Mouse (Mus musculus): ENCODE measurements around the gene Cep55. TPM values are rescaled to one million over a fixed set of nuclear protein-coding genes. Genes with fewer than 3 reads are reported as not detected.

Gene Cep55
- total and polyA plus RNA-seq, 2 experiments = 0.05 to 0.18 TPM

GRCm38 (mm10) chr19:38023603-38024002 is 31.2 kb upstream of the Cep55 start:
- Histone ChIP-seq H3K79me2 (ENCODE audit: control insufficient read depth, insufficient read depth, low read length) (no peaks in the 10 kb centered on the region), H3K4me1 (ENCODE audit: control insufficient read depth, insufficient read depth, low read length) (no peaks in the 10 kb centered on the region; the same call in 1 of the 2 replicates), H3K9ac (ENCODE audit: low read depth, low read length) (no peak overlapping the region), H3K36me3 (ENCODE audit: control insufficient read depth, insufficient read depth, low read length) (no peaks in the 10 kb centered on the region), H3K4me3 (ENCODE audit: insufficient read depth, low read depth, low read length) (no peak overlapping the region), H3K27ac (replicated peaks; ENCODE audit: insufficient read depth, low read depth, low read length) (no peak overlapping the region), H3K27me3 (ENCODE audit: control insufficient read depth, insufficient read depth, low read length) (no peaks in the 10 kb centered on the region)
- TF ChIP-seq CTCF (IDR thresholded peaks at IDR 0.05; ENCODE audit: low read depth, low read length) (no peak), POLR2A (IDR thresholded peaks at IDR 0.05; ENCODE audit: extremely low read depth, insufficient read depth, low read length) (no peak)
- 88% methylated on average over 4 of the region's 4 CpGs for WGBS
- DNase-seq (ENCODE audit: extremely low read depth, low read depth, low spot score) = no peak

DNA sequence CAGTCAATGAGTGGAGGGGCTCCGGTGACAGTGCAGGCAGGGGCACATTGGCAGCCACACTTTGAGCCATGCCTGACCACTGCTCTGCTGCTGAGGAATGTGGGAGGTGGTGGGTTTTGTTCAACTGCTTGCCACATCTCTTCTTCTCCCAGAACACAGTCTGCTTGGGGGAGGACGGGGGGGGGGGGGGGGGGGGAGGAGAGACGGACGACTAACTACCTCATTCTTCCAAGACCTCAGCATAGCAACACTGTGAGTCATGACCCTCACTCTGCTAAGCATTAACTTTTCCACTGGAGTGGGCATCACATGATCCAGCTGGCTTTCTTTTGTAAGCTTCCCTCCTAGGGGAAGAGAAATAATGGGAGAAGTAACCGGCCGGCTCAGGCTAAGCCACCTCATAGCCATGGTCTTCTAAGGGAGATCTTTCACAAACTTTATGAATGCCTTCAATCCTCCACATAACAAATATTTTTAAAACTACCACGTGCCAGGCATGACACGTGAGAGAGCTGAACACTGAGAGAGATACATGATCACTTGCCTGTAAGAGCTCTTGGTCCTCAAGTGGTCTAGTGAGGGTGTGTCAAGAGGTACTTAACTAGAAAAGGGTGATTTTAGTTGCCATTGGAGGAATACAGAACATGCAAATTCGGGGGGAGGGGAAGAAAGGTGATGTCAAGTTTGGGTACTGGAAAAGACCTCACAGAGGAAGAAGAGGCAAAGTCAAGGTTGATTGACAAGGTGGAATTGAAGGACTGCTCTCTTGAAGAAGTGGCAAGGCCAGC is 29.4 kb upstream of the Cep55 start:
- DNase-seq (ENCODE audit: extremely low read depth, low read depth, low spot score) = peak; percentile 21
- WGBS = 52% methylated on average over 9 of the region's 9 CpGs
- no peak overlapping the region for H3K27ac ChIP-seq (replicated peaks; ENCODE audit: insufficient read depth, low read depth, low read length)

DNA sequence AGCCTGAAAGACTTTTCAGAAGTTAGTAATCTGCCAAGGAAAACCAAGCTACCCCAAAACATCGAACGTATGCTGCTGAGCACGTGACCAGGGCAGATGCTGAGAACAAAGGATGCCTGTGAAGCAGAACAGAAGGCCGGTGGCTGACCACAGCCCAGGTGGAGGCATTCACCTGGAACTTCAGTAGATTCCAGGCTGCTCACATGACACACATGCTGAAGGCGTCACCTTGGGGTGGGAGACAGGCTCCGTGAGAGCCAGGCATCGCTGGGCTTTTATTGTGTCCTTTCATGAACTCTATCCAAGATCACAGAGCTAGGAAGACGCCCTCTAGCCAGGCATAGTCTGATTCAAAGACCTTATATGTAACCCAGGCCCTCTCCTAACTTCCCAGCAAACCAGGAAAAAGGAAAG is 28.6 kb upstream of the Cep55 start:
- H3K27ac ChIP-seq (replicated peaks; ENCODE audit: insufficient read depth, low read depth, low read length) = peak overlapping the region; percentile 16; the same call in 1 of the 2 replicates
- 69% methylated on average over 8 of the region's 8 CpGs for WGBS

More for the DNA sequence above, 29.4 kb upstream of the Cep55 start:
- Histone ChIP-seq H3K79me2 (ENCODE audit: control insufficient read depth, insufficient read depth, low read length) (no peaks in the 10 kb centered on the region), H3K9ac (ENCODE audit: low read depth, low read length) (no peak overlapping the region), H3K27me3 (ENCODE audit: control insufficient read depth, insufficient read depth, low read length) (no peaks in the 10 kb centered on the region), H3K36me3 (ENCODE audit: control insufficient read depth, insufficient read depth, low read length) (no peaks in the 10 kb centered on the region), H3K4me3 (ENCODE audit: insufficient read depth, low read depth, low read length) (no peak overlapping the region), H3K4me1 (ENCODE audit: control insufficient read depth, insufficient read depth, low read length) (no peaks in the 10 kb centered on the region; the same call in 1 of the 2 replicates)
- TF ChIP-seq CTCF (IDR thresholded peaks at IDR 0.05; ENCODE audit: low read depth, low read length) = no peak
- TF ChIP-seq POLR2A (IDR thresholded peaks at IDR 0.05; ENCODE audit: extremely low read depth, insufficient read depth, low read length) = no peak

GRCm38 (mm10) chr19:38027389-38027788 is 27.4 kb upstream of the Cep55 start:
- no peak for DNase-seq (ENCODE audit: extremely low read depth, low read depth, low spot score)
- no peak overlapping the region for H3K4me3 ChIP-seq (ENCODE audit: insufficient read depth, low read depth, low read length)
- no peaks in the 10 kb centered on the region for H3K36me3 ChIP-seq (ENCODE audit: control insufficient read depth, insufficient read depth, low read length)
- no peak overlapping the region for H3K9ac ChIP-seq (ENCODE audit: low read depth, low read length)
- no peaks in the 10 kb centered on the region for H3K27me3 ChIP-seq (ENCODE audit: control insufficient read depth, insufficient read depth, low read length)
- WGBS = 74% methylated on average over 6 of the region's 6 CpGs
- no peak overlapping the region; the same call in 1 of the 2 replicates for H3K27ac ChIP-seq (replicated peaks; ENCODE audit: insufficient read depth, low read depth, low read length)
- TF ChIP-seq CTCF (IDR thresholded peaks at IDR 0.05; ENCODE audit: low read depth, low read length) (no peak), POLR2A (IDR thresholded peaks at IDR 0.05; ENCODE audit: extremely low read depth, insufficient read depth, low read length) (no peak)
- H3K4me1 ChIP-seq (ENCODE audit: control insufficient read depth, insufficient read depth, low read length) = no peaks in the 10 kb centered on the region; the same call in 1 of the 2 replicates
- H3K79me2 ChIP-seq (ENCODE audit: control insufficient read depth, insufficient read depth, low read length) = no peaks in the 10 kb centered on the region

More for the DNA sequence above, 28.6 kb upstream of the Cep55 start:
- Histone ChIP-seq H3K27me3 (ENCODE audit: control insufficient read depth, insufficient read depth, low read length) (no peaks in the 10 kb centered on the region), H3K4me1 (ENCODE audit: control insufficient read depth, insufficient read depth, low read length) (no peaks in the 10 kb centered on the region; the same call in 1 of the 2 replicates), H3K79me2 (ENCODE audit: control insufficient read depth, insufficient read depth, low read length) (no peaks in the 10 kb centered on the region), H3K4me3 (ENCODE audit: insufficient read depth, low read depth, low read length) (no peak overlapping the region), H3K9ac (ENCODE audit: low read depth, low read length) (no peak overlapping the region), H3K36me3 (ENCODE audit: control insufficient read depth, insufficient read depth, low read length) (no peaks in the 10 kb centered on the region)
- DNase-seq (ENCODE audit: extremely low read depth, low read depth, low spot score) = no peak
- TF ChIP-seq CTCF (IDR thresholded peaks at IDR 0.05; ENCODE audit: low read depth, low read length) (no peak), POLR2A (IDR thresholded peaks at IDR 0.05; ENCODE audit: extremely low read depth, insufficient read depth, low read length) (no peak)

- Histone ChIP-seq H3K79me2 (ENCODE audit: control insufficient read depth, insufficient read depth, low read length) (no peaks in the 10 kb centered on the region), H3K27ac (replicated peaks; ENCODE audit: insufficient read depth, low read depth, low read length) (no peak overlapping the region; the same call in 1 of the 2 replicates), H3K4me1 (ENCODE audit: control insufficient read depth, insufficient read depth, low read length) (no peaks in the 10 kb centered on the region; the same call in 1 of the 2 replicates), H3K36me3 (ENCODE audit: control insufficient read depth, insufficient read depth, low read length) (no peaks in the 10 kb centered on the region), H3K27me3 (ENCODE audit: control insufficient read depth, insufficient read depth, low read length) (no peaks in the 10 kb centered on the region), H3K9ac (ENCODE audit: low read depth, low read length) (no peak overlapping the region), H3K4me3 (ENCODE audit: insufficient read depth, low read depth, low read length) (no peak overlapping the region)
- TF ChIP-seq POLR2A (IDR thresholded peaks at IDR 0.05; ENCODE audit: extremely low read depth, insufficient read depth, low read length) = no peak
- no peak for TF ChIP-seq CTCF (IDR thresholded peaks at IDR 0.05; ENCODE audit: low read depth, low read length)
- WGBS = 34% methylated on average over 10 of the region's 10 CpGs
- DNase-seq (ENCODE audit: extremely low read depth, low read depth, low spot score) = peak; percentile 69
Observed at GRCm38 (mm10) chr19:38027881-38028521, 26.8 kb upstream of the Cep55 start.

Data from liver, adult 2 months (tissue).